Mouse (Mus musculus) adrenal gland, postnatal 14 days (tissue): ENCODE data around the gene 5830411N06Rik. TPM values are rescaled to one million over a fixed set of nuclear protein-coding genes. Genes with fewer than 3 reads are reported as not detected.

ENCODE experiments used
- DNase-seq: peaks from one replicate; pipeline ENCODE4 v3.0.0; 2021; ENCODE audit warnings: mixed read lengths
- long read RNA-seq, 2 experiments: library from polyadenylated mRNA; stranded (forward); transcript quantifications; one replicate each; pipeline ENCODE4 v2.0.0; 2021
- total RNA-seq: library from RNA; stranded (reverse); gene quantifications from 2 replicates; pipeline ENCODE4 v1.2.3, GENCODE M21; 2021

5830411N06Rik gene
- 0.30 TPM in 1 of 2 replicates, not detected in the other for total RNA-seq
- long read RNA-seq, experiment 1, partial matches to known transcripts: 1 of 1 reads
- long read RNA-seq, experiment 1, other reads (novel, unspliced or antisense): 0 of 1 reads
- long read RNA-seq, experiment 2: 0 reads

- no peak for DNase-seq
Measured at GRCm38 (mm10) chr7:140247216-140247615, at the start of gene 5830411N06Rik. Gene 5830411N06Rik (plus strand): TSS chr7:140247284.

GRCm38 (mm10) chr7:140201090-140201489 lies 46.0 kb upstream of the 5830411N06Rik start:
- no peak for DNase-seq

- DNase-seq: no peak
Measured at GRCm38 (mm10) chr7:140205864-140206263, 41.2 kb upstream of the 5830411N06Rik start, which contains the start of gene Olfr524. Gene Olfr524 (minus strand): TSS chr7:140205964.

- DNase-seq: no peak
Measured at GRCm38 (mm10) chr7:140206904-140207303, 40.2 kb upstream of the 5830411N06Rik start.

GRCm38 (mm10) chr7:140208153-140208552 lies 38.9 kb upstream of the 5830411N06Rik start:
- DNase-seq: no peak

- DNase-seq: peak; percentile 9
Measured at GRCm38 (mm10) chr7:140208677-140209076, 38.4 kb upstream of the 5830411N06Rik start.

GRCm38 (mm10) chr7:140213841-140214240 lies 33.2 kb upstream of the 5830411N06Rik start:
- no peak for DNase-seq

GRCm38 (mm10) chr7:140217967-140218366 lies 29.1 kb upstream of the 5830411N06Rik start, which contains the start of gene Cd163l1:
Gene Cd163l1 (plus strand): TSS chr7:140218267.
- no peak for DNase-seq

- peak; percentile 36 for DNase-seq
Measured at GRCm38 (mm10) chr7:140219268-140219667, 27.8 kb upstream of the 5830411N06Rik start.

GRCm38 (mm10) chr7:140220375-140220774 lies 26.7 kb upstream of the 5830411N06Rik start:
- no peak for DNase-seq

GRCm38 (mm10) chr7:140224209-140224608 lies 22.9 kb upstream of the 5830411N06Rik start:
- DNase-seq: no peak

GRCm38 (mm10) chr7:140228476-140228875 lies 18.6 kb upstream of the 5830411N06Rik start:
- DNase-seq: peak; percentile 66

GRCm38 (mm10) chr7:140231026-140231425 lies 16.1 kb upstream of the 5830411N06Rik start:
- DNase-seq: no peak

- DNase-seq: no peak
Measured at GRCm38 (mm10) chr7:140233696-140234095, 13.4 kb upstream of the 5830411N06Rik start.

GRCm38 (mm10) chr7:140253780-140254299 lies 6.8 kb downstream of the 5830411N06Rik start:
- no peak for DNase-seq

- DNase-seq: no peak
Measured at GRCm38 (mm10) chr7:140295746-140296145, 48.7 kb downstream of the 5830411N06Rik start.

- DNase-seq: no peak
Measured at GRCm38 (mm10) chr7:140296876-140297275, 49.8 kb downstream of the 5830411N06Rik start.

- no peak for DNase-seq
Measured at GRCm38 (mm10) chr7:140299416-140299815, 52.3 kb downstream of the 5830411N06Rik start.

GRCm38 (mm10) chr7:140319861-140320385 lies 72.8 kb downstream of the 5830411N06Rik start:
- DNase-seq: no peak

GRCm38 (mm10) chr7:140320558-140320957 lies 73.5 kb downstream of the 5830411N06Rik start, which contains the start of gene Olfr525:
Gene Olfr525 (plus strand): TSS chr7:140320858.
- DNase-seq: no peak

- DNase-seq: no peak
Measured at GRCm38 (mm10) chr7:140321135-140321534, 74.1 kb downstream of the 5830411N06Rik start.

- DNase-seq: no peak
Measured at GRCm38 (mm10) chr7:140329766-140330304, 82.8 kb downstream of the 5830411N06Rik start.

GRCm38 (mm10) chr7:140333717-140334116 lies 86.6 kb downstream of the 5830411N06Rik start, which contains the start of gene Olfr527:
Gene Olfr527 (plus strand): TSS chr7:140334017.
- DNase-seq: no peak
